Mouse (Mus musculus) activated CD4-positive, CD25-positive, alpha-beta regulatory T cell, adult 4 months (primary cell): ENCODE measurements at regions not wholly inside any gene's neighbourhood (a gene's known extent, or its start where the extent isn't known, plus 50 kb on each side); places are given as distances from the start of the nearest gene placed in this dataset.

Experiments
- ATAC-seq: one replicate; pipeline ENCODE4 v1.8.0; 2017

DNA sequence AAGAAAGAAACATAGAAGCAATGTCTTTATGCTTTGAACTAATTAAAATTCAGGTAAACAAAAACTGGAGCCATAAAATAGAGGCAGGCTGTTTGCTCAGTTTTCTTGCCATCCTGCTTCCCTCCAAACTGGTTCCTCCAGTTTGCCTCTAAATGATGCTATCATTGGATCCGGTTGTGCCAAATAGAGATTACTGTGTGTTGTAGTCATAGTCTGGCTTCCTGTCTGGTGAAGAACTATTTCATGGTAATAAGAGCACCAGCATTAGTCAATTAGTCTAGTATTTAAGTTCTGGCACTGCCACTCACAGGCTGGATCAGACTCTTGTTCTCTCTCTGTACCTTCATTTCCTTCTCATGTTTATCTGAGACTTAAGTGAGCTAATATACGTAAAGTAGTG is 141.9 kb upstream of the Rasa1 start:
- ATAC-seq = peak; percentile 48

- ATAC-seq = peak; percentile 95
Observed at GRCm38 (mm10) chr13:85430040-85430439, 141.1 kb upstream of the Rasa1 start.

- no peak for ATAC-seq
Observed at GRCm38 (mm10) chr13:85418671-85419070, 129.7 kb upstream of the Rasa1 start.

DNA sequence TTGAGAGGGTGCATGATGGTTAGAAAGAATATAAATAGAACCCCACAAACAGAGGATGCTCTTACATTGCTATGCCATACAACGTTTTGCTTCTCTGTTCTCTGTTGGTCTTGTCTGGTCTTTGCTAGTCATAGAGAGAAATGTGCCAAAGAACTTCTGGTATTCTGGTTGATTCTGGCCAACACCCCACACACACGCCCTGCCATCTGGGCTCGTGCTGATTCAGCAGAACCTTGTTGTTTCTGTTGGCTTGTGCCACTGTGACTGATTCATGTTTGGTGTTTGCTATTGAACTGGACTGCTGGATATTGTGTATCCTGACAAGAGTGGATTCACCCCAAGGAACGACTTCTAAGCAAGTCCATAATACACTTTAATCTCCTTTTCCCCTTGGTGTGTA is 126.0 kb upstream of the Rasa1 start:
- no peak for ATAC-seq

DNA sequence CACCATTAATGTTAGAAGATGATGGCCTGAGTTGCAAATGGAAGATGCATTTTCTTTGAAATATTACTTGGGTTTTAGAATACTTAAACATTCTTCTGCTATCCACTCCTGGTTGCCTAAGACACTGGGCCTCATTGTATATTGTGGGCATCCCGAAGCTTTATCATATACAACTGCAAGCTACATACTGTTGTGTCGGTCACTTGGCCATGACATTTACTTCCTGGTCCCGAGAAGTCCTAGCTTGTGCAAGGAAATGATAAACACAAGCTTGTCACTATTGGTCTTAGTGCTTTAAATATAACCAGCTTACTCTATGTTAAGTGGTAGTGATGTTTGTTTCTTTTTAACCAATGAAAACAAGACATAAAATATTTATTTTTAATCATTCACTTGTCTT is 122.4 kb upstream of the Rasa1 start:
- ATAC-seq = no peak

DNA sequence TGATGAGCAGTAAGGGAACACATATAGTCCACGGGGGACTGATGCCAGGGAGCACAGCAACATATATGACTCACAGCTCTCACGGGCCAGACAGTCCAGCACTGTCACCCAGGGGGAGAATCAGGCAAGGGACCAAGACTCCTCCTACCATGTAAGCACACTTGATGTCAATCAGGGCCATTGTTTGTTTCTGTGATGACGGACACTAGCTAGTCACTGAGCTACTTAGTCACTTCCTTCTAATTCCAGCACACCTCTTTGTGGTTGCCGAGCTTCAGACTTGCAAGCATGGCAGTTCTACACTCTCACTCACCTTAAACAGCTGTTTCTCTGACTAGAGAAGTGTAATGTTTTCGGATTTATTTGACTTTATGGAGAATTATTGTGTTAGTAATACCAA is 109.9 kb upstream of the Rasa1 start:
- peak; percentile 51 for ATAC-seq

DNA sequence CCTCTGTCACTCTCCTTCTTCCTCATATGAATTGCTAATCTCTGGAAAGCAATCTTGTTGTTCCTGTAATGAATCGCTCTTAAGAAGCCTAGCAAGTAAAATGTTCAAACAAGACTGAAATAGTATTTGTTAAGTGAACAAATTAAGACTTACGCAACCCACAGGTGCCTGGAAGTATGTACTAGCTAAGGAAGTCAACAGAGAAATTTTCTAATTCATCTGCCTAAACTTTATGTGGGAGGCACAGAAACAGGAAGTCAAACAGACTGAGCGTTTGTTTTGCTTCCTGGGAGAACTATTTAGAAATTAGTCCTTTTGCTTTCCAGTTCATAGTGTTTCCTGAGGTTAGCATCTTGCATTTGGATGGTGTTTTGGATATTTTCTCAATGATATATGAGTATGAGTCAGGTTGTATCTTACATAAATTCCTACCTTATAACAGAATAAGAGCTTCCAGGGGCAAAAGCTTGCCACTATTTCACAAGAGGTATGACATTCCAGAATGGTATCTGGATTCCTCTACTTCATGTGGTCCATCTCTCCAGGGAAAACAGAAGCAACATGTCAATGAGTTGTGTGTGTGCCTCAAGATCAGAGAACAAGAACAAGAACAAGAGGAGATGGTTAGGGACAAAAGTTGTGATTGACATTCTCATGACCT is 87.5 kb upstream of the Rasa1 start:
- ATAC-seq = peak; percentile 86

GRCm38 (mm10) chr13:85359621-85360020 is 70.7 kb upstream of the Rasa1 start:
- ATAC-seq = peak; percentile 34

DNA sequence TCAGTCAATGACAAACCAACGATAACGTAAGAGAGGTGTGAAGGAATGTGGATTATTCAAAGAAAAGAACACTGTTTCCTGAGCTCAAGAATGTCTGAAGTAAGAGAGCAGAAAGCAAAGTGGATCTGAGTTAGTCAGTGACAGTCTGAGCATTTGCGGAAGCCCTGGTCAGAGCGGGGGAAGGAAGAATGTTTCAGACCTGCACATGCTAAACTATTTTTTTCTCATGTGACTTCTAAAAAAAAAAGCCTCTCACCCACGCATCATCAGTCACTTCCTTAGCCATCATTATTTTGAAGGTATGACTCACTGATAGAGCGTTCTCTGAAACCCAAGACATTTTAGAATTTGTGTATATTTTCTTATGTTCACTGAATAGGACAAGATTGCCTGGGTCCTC is 70.2 kb upstream of the Rasa1 start:
- peak; percentile 88 for ATAC-seq

- no peak for ATAC-seq
Observed at GRCm38 (mm10) chr13:85352061-85352460, 63.1 kb upstream of the Rasa1 start.
